Mouse (Mus musculus) CH12F3 (cell line): ENCODE measurements at regions not wholly inside any gene's neighbourhood (a gene's known extent, or its start where the extent isn't known, plus 50 kb on each side); places are given as distances from the start of the nearest gene placed in this dataset.

Source experiments
- in situ Hi-C: fragments of 300-500 bp; cut with MboI; formaldehyde crosslinking; loops from 2 replicates; pipeline ENCODE4 v1.14.3; 2020; ENCODE audit warnings: low sequenced_read_pairs

DNA sequence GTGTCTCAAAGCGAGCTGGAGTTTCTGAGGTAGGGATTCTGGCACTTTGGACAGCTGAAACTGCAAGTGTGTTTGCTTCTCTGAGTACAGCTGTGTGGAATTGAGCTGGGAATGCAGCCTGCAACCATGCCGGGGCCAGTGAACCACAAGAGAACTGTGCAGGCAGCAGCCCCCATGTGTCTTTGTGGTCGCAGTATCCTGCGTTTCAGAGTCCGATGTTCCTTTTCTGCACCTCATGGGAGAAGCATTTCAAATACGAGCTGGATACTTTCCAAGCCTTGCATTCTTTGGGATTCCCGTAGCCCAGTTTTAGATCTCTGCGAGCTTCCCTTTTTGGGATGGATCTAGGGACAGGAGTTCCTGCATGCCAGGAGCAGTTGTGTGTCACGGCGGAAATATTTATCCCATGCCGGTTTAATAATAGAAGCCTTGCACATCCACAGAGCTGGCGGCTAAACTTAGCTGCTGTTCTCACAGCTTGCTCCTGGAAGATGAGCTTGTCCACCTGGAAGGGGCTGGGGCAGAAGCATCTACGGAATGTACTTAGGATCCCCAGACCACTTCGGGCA is 233.3 kb downstream of the Gadd45g start:
- in situ Hi-C loops, result no loop called here

GRCm38 (mm10) chr13:52083601-52084455 is 237.3 kb downstream of the Gadd45g start:
- in situ Hi-C loops, result no loop called here

- in situ Hi-C loops, result no loop called here
Measured at GRCm38 (mm10) chr13:52085110-52085509, 238.6 kb downstream of the Gadd45g start.

GRCm38 (mm10) chr13:52088319-52088718 is 241.8 kb downstream of the Gadd45g start:
- in situ Hi-C loops, result no loop called here

- in situ Hi-C loops, result no loop called here
Measured at GRCm38 (mm10) chr13:52090365-52090764, 243.9 kb downstream of the Gadd45g start.

DNA sequence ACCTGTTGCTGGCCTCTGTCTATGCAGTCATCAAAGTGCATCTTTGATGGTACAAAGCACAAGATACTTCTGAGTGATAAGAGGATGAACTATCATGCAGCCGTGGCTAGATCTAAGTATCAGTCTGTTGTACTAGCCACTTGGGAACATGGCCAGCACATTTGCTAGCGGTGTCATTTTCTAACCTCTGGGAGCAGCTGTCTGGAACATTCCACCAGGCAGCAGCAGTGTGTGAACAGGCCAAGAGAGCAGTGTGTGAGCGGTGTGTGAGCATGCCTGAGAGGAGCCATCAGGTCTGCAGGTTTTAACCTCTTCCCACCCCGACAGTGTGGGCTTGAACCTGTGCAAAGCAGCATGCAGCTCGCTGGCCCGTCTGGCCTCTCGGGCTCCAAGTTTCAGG is 248.3 kb downstream of the Gadd45g start:
- in situ Hi-C loops, result no loop called here

DNA sequence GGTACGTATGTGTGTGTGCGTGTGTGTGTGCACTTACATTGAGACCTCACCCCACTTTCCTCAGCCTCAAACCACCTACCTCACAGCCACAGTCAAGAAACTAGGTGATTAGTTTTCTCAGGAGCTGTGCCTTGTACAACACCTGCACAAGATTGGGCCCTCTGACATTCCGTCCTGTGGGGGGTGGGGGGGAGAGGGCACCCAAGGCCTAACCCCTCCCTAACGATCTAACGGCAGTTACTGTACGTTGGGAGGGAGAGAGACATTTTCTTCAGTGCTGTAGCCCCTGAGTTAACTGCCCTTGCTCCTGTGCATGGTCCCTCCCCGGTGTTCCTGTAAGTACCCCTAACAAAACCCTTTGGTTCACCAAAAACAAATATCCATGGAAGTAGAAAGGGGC is 250.0 kb downstream of the Gadd45g start:
- in situ Hi-C loops, result no loop called here

DNA sequence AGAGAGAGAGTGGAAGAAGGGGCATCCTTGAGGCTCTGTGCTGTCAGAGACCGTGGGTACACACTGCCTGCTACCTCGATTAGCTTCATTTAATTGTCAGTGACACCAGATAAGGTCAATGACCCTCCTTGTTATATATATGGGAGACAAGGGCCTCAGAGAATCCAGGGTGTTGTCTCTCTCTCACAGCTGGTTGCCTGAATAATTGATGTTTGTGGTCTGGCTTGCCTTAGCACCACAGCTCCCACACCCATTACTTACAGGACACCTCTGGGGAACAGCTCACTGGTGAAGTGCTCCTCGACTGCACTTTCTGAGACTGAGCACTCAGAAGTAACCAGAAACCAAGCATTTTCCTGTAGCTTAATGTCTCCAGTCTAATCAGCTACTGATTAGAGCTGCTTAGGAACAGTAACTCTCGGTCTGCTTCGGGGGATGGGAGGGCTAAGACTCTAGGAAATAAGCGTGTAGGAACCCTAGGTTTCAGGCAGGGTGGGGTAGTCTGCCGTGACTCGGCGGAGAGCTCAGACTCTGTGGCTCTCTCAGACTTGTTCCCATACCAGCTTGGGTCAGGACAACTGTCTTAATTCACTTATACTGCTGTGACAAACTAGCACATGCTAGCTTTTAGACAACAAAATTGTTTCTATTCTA is 259.6 kb downstream of the Gadd45g start:
- in situ Hi-C loops, result no loop called here

- in situ Hi-C loops, result no loop called here
Measured at GRCm38 (mm10) chr13:52108349-52108921, 262.0 kb downstream of the Gadd45g start.

- in situ Hi-C loops, result no loop called here
Measured at GRCm38 (mm10) chr13:52109039-52109759, 262.7 kb downstream of the Gadd45g start.

GRCm38 (mm10) chr13:52110750-52111149 is 264.3 kb downstream of the Gadd45g start:
- in situ Hi-C loops, result no loop called here

GRCm38 (mm10) chr13:52113549-52113948 is 267.1 kb downstream of the Gadd45g start:
- in situ Hi-C loops, result no loop called here

DNA sequence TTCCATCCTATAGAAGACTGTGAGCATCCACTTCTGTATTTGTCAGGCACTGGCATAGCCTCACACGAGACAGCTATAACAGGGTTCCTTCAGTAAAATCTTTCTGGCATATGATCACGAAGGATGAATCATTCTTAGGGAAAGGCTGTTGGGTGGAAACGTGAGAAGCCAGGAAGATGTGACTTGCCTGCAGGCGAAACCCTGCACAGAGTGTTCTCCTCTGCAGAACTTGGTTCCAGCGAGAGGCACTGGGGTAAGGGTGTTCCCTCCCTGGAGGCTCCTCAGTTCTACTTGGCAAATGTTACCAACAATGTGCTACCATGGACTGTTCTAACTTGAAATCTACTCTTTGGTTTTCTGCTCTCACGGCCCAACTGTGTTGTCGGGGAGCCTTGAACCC is 268.0 kb downstream of the Gadd45g start:
- in situ Hi-C loops, result no loop called here

GRCm38 (mm10) chr13:52114962-52115361 is 268.5 kb downstream of the Gadd45g start:
- in situ Hi-C loops, result no loop called here

GRCm38 (mm10) chr13:52116241-52116640 is 269.8 kb downstream of the Gadd45g start:
- in situ Hi-C loops, result no loop called here

DNA sequence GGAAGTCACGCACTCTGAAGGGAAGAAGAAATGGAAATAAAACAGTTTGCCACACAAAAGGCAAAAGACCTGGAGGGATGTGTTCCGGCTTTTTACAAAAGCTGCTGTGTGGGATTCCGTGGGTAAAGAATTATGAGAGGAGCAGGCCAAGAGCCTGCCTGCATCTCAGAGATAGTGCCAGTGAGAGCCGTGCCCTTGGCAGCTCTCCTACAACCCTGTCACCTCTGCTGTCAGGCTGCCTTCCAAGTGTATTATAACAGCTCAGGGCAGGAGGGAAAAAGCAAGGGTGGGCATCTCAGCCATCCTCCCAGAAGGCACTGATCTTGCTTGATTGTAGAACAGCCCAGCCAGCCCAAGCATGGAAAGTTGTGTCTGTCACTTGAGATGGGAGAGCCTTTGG is 270.3 kb downstream of the Gadd45g start:
- in situ Hi-C loops, result no loop called here

DNA sequence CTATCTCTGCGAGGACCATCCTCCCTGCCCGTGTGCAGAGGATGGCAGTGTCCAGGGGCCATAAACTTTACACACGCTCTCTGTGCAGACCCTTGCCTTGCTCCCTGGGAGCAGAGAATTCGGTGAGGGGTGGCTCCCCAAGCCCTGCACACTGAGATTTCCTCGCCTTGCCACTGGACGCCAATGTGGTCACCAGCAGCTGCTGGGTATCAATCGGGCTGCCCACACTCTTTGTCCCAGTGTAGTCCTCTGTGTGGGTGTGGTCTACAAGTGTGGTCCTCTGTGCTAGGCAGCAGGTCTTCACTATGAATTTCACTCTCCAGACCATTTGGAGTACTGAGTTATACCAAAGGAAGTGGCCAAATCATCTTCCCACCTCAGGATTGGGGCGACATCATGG is 274.3 kb downstream of the Gadd45g start:
- in situ Hi-C loops, result no loop called here

DNA sequence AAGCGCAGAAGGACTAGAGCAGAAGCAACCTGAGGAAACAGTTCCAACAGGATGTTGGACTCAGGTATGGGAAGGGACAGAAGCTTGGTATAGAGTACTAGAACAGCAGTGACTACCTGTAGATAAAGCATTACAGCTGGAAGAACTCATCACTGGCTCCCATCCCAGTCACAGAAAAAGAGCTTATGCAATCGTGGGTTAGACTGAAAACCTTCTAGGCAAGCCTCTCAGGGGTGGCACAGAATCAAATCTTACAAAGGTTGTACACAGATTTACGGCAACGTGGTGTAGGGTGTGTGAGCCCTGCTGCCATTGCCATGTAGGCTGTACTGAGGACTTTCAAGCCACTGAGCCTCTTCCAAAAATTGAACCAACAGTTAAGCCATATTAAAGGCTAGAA is 278.6 kb downstream of the Gadd45g start:
- in situ Hi-C loops, result no loop called here

GRCm38 (mm10) chr13:52127751-52128150 is 281.3 kb downstream of the Gadd45g start:
- in situ Hi-C loops, result no loop called here

DNA sequence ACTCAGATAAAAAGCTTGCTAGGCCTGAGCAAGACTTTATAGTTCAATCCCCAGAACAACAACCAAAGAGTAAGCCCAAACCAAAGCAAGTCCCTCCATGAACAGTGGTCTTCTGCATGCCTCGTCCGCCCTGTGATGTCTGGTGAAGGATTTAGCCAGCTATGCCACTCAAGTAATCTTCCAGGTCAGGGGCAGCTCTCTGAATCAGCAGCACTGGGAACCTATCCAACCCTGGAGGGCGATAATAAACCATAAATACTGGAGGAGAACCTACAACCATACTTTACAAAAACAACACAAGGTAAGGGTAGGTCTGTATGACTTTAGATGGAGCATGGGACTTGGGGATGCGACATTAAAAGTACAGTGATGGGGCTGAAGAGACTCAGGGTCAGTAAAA is 283.0 kb downstream of the Gadd45g start:
- in situ Hi-C loops, result no loop called here

- in situ Hi-C loops, result no loop called here
Measured at GRCm38 (mm10) chr13:52133202-52133601, 286.7 kb downstream of the Gadd45g start.
